Mouse (Mus musculus): ENCODE measurements around the gene Slc22a14. TPM values are rescaled to one million over a fixed set of nuclear protein-coding genes. Genes with fewer than 3 reads are reported as not detected.
A peak's percentile ranks its signal among the peaks of the same experiment; 100 is the strongest.

Gene Slc22a14
- not detected in 2 replicates for polyA plus RNA-seq (2016; fragmentation: Nextera tagmentation; extraction: Ambion mirVana)

GRCm38 (mm10) chr9:119365284-119365683, at the start of gene Slc22a14:
Gene Slc22a14, minus strand, starts transcription at chr9:119365553.
- Histone ChIP-seq H3K27ac (no peak within 1 kb of the TSS), H3K36me3 (peaks cover 11% of the 10 kb centered on the region; the same call in 1 of the 2 replicates), H3K9me3 (no peaks in the 10 kb centered on the region), H3K4me1 (peaks cover 20% of the 10 kb centered on the region), H3K4me3 (no peak within 1 kb of the TSS), H3K27me3 (ENCODE audit: insufficient read depth, poor library complexity, severe bottlenecking) (no peaks in the 10 kb centered on the region)
- WGBS, result 74% methylated on average over 7 of the region's 7 CpGs
- no peak for DNase-seq (ENCODE audit: low spot score)

DNA sequence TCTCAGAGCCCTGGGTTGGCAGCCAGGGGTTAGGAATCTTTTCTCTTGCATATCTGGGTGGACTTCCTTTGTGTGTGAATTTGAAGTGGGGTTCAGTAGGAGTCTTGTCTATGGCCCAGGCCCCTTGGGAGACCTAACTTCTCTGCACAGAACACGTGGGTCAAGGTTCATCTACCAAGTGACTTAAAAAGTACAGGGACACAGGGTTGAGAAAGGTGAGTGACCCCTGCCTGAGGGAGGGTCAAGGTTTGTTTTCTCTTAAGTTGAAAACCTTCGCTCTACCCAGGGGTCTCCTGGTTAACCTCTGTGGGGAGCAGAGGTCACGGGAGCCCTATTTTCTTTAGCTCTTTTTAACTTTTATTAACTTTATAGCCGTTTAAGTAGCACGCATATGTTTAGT, 44.5 kb upstream of the Slc22a14 start:
- no peak overlapping the region for H3K27ac ChIP-seq
- peaks cover 44% of the 10 kb centered on the region for H3K4me1 ChIP-seq
- WGBS, result 83% methylated on average over 5 of the region's 5 CpGs
- H3K27me3 ChIP-seq (ENCODE audit: insufficient read depth, poor library complexity, severe bottlenecking), result no peaks in the 10 kb centered on the region
- no peak overlapping the region for H3K4me3 ChIP-seq
- no peak for DNase-seq (ENCODE audit: low spot score)
- peaks cover 3% of the 10 kb centered on the region; the same call in 1 of the 2 replicates for H3K9me3 ChIP-seq
- H3K36me3 ChIP-seq, result peaks cover 49% of the 10 kb centered on the region

GRCm38 (mm10) chr9:119408898-119409664, 43.7 kb upstream of the Slc22a14 start:
- H3K36me3 ChIP-seq, result peaks cover 49% of the 10 kb centered on the region
- no peak overlapping the region; the same call in 1 of the 2 replicates for H3K4me3 ChIP-seq
- H3K4me1 ChIP-seq, result peaks cover 51% of the 10 kb centered on the region
- DNase-seq (ENCODE audit: low spot score), result no peak
- H3K27me3 ChIP-seq (ENCODE audit: insufficient read depth, poor library complexity, severe bottlenecking), result no peaks in the 10 kb centered on the region
- peak overlapping the region; percentile 65; the same call in 1 of the 2 replicates for H3K27ac ChIP-seq
- H3K9me3 ChIP-seq, result peaks cover 3% of the 10 kb centered on the region; the same call in 1 of the 2 replicates
- 66% methylated on average over 11 of the region's 11 CpGs for WGBS

DNA sequence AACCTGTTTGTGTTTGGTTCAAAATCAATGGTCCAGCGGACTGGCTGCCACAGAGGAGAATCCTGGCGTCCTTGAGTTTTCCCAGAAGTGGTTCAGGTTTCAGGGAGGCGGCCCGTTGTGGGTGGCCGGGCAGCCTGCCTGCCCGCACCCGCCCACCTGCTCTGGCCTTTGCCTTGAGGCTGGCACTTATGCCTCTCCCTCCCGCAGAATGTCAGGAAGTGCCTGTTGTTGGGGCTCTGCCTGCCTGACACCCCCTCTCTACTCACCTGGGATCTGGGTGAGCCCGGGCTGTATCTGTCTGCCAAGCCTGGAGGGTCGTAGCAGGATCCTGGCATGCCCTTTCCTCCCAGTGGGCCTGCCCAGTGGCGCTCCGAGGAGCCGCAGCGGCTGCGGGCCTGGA, 42.5 kb upstream of the Slc22a14 start:
- H3K4me3 ChIP-seq, result no peak overlapping the region
- peaks cover 44% of the 10 kb centered on the region for H3K36me3 ChIP-seq
- H3K27me3 ChIP-seq (ENCODE audit: insufficient read depth, poor library complexity, severe bottlenecking), result no peaks in the 10 kb centered on the region
- WGBS, result 79% methylated on average over 15 of the region's 15 CpGs
- H3K9me3 ChIP-seq, result no peaks in the 10 kb centered on the region; the same call in 1 of the 2 replicates
- no peak for DNase-seq (ENCODE audit: low spot score)
- peaks cover 63% of the 10 kb centered on the region for H3K4me1 ChIP-seq
- peak overlapping the region; percentile 72 for H3K27ac ChIP-seq

GRCm38 (mm10) chr9:119404090-119404489, 38.7 kb upstream of the Slc22a14 start:
- H3K4me1 ChIP-seq, result peaks cover 60% of the 10 kb centered on the region
- DNase-seq (ENCODE audit: low spot score), result no peak
- H3K9me3 ChIP-seq, result no peaks in the 10 kb centered on the region
- 66% methylated on average over 5 of the region's 5 CpGs for WGBS
- peak overlapping the region; percentile 93 for H3K4me3 ChIP-seq
- peaks cover 19% of the 10 kb centered on the region; the same call in 1 of the 2 replicates for H3K36me3 ChIP-seq
- H3K27me3 ChIP-seq (ENCODE audit: insufficient read depth, poor library complexity, severe bottlenecking), result no peaks in the 10 kb centered on the region
- H3K27ac ChIP-seq, result no peak overlapping the region

GRCm38 (mm10) chr9:119403236-119403641, 37.9 kb upstream of the Slc22a14 start:
- H3K27ac ChIP-seq, result peak overlapping the region; percentile 99
- DNase-seq (ENCODE audit: low spot score), result no peak
- no peaks in the 10 kb centered on the region for H3K9me3 ChIP-seq
- peaks cover 19% of the 10 kb centered on the region; the same call in 1 of the 2 replicates for H3K36me3 ChIP-seq
- peak overlapping the region; percentile 93 for H3K4me3 ChIP-seq
- WGBS, result 0% methylated on average over 26 of the region's 26 CpGs
- no peaks in the 10 kb centered on the region for H3K27me3 ChIP-seq (ENCODE audit: insufficient read depth, poor library complexity, severe bottlenecking)
- peaks cover 51% of the 10 kb centered on the region for H3K4me1 ChIP-seq

DNA sequence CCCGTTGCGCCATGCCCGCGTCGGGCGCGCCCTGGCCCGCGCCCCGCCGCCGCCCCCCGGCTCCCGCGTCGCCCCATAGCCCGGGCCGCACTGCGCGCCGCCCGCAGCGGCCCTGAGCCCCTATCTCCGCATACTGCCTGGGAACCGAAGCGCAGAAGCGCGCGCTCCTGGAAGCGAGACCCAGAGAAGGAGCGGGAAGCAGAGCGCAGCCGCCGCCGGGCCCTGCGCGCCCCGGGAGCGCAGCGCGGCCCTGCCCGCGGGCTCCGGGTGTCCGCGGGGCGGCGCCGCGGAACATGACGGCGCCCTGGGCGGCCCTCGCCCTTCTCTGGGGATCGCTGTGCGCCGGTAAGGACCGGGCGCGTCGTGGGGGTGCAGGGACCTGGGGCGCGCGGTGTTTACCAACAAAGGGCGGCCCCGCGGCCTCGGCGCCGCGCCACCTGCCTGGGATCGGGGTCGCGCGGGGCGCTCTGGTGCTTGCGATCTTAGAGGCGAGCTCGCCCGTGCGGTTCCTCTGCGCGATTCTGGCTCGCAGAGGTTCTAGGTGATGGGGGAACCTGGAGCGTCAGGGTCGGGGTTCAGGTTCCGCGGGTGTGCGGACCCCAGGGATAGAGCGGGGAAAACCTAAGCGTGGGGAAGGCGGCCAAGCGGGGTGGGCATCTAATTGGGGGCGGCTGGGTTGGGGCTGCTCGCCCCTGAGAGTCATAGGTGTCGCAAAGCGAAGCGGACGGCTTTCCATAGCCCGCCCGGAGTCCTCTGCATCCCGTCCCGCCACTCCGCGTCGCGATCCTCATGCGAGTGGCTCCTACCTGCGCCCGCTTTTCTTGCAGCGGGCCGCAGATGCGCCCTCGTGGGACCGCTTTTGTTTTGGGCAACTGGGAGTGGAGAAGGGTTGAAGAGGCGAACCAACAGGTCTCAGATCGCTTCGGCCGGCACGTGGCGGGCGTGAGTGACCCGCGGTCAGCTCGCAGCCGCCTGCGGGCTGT, 37.2 kb upstream of the Slc22a14 start:
- peak overlapping the region; percentile 93 for H3K4me3 ChIP-seq
- DNase-seq (ENCODE audit: low spot score), result peak; percentile 81
- WGBS, result under 1% methylated on average over 105 of the region's 127 CpGs

GRCm38 (mm10) chr9:119401801-119402214, 36.5 kb upstream of the Slc22a14 start, which contains the start of gene Acvr2b:
Gene Acvr2b, plus strand, starts transcription at chr9:119402118.
- DNase-seq (ENCODE audit: low spot score), result peak; percentile 97

More for the DNA sequence above, 37.2 kb upstream of the Slc22a14 start:
- peaks cover 13% of the 10 kb centered on the region; the same call in 1 of the 2 replicates for H3K36me3 ChIP-seq
- H3K27ac ChIP-seq, result peak overlapping the region; percentile 99
- peaks cover 44% of the 10 kb centered on the region for H3K4me1 ChIP-seq
- H3K9me3 ChIP-seq, result no peaks in the 10 kb centered on the region
- H3K27me3 ChIP-seq (ENCODE audit: insufficient read depth, poor library complexity, severe bottlenecking), result no peaks in the 10 kb centered on the region

DNA sequence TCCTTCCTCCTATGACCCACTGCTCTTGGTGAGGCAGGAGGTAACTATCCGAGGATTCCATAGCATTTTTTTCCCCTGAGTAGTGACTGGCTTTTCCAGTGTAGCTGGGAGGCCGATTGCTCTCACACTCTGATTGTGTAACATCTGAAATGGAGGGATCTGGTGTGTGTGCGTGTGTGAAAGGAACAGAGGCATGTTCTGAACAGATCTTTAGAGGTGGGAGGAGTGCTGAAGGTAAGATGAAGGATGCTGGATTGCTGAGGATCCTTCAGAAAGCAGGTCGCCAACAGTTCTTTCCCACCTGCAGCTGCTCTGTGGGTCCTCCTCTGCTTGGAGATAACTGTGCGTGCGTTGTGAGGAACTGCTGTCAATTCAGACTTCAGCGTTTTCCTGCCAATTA, 36.0 kb upstream of the Slc22a14 start:
- H3K27ac ChIP-seq, result peak overlapping the region; percentile 99
- 5% methylated on average over 7 of the region's 7 CpGs for WGBS

More at GRCm38 (mm10) chr9:119401801-119402214, 36.5 kb upstream of the Slc22a14 start, which contains the start of gene Acvr2b:
- under 1% methylated on average over 28 of the region's 32 CpGs for WGBS
- peaks cover 42% of the 10 kb centered on the region for H3K4me1 ChIP-seq
- H3K27me3 ChIP-seq (ENCODE audit: insufficient read depth, poor library complexity, severe bottlenecking), result no peaks in the 10 kb centered on the region
- peak within 1 kb of the TSS; percentile 99 for H3K27ac ChIP-seq
- no peaks in the 10 kb centered on the region for H3K9me3 ChIP-seq
- peaks cover 7% of the 10 kb centered on the region; the same call in 1 of the 2 replicates for H3K36me3 ChIP-seq
- peak within 1 kb of the TSS; percentile 93 for H3K4me3 ChIP-seq

GRCm38 (mm10) chr9:119394808-119395207, 29.5 kb upstream of the Slc22a14 start:
- Histone ChIP-seq H3K4me3 (no peak overlapping the region), H3K9me3 (no peaks in the 10 kb centered on the region), H3K4me1 (no peaks in the 10 kb centered on the region), H3K27me3 (ENCODE audit: insufficient read depth, poor library complexity, severe bottlenecking) (no peaks in the 10 kb centered on the region), H3K27ac (no peak overlapping the region), H3K36me3 (0 out of 2 replicates have a peak, but pooled peaks cover 5% of the 10 kb centered on the region)
- WGBS, result 89% methylated on average over 1 of the region's 1 CpGs
- no peak for DNase-seq (ENCODE audit: low spot score)

More for the DNA sequence above, 36.0 kb upstream of the Slc22a14 start:
- Histone ChIP-seq H3K4me3 (peak overlapping the region; percentile 93), H3K27me3 (ENCODE audit: insufficient read depth, poor library complexity, severe bottlenecking) (no peaks in the 10 kb centered on the region), H3K4me1 (peaks cover 42% of the 10 kb centered on the region), H3K9me3 (no peaks in the 10 kb centered on the region), H3K36me3 (peaks cover 7% of the 10 kb centered on the region; the same call in 1 of the 2 replicates)
- DNase-seq (ENCODE audit: low spot score), result no peak

- DNase-seq (ENCODE audit: low spot score), result no peak
- H3K4me1 ChIP-seq, result no peaks in the 10 kb centered on the region
- H3K36me3 ChIP-seq, result peaks cover 8% of the 10 kb centered on the region; the same call in 1 of the 2 replicates
- WGBS, result 82% methylated on average over 2 of the region's 2 CpGs
- no peak overlapping the region for H3K27ac ChIP-seq
- no peak overlapping the region for H3K4me3 ChIP-seq
- H3K9me3 ChIP-seq, result no peaks in the 10 kb centered on the region
- no peaks in the 10 kb centered on the region for H3K27me3 ChIP-seq (ENCODE audit: insufficient read depth, poor library complexity, severe bottlenecking)
These were observed 24.9 kb upstream of the Slc22a14 start for GRCm38 (mm10) chr9:119390214-119390613.

- Histone ChIP-seq H3K36me3 (peaks cover 11% of the 10 kb centered on the region; the same call in 1 of the 2 replicates), H3K4me3 (no peak overlapping the region)
- 54% methylated on average over 5 of the region's 5 CpGs for WGBS
These were observed 23.6 kb upstream of the Slc22a14 start for GRCm38 (mm10) chr9:119388956-119389355.

More at GRCm38 (mm10) chr9:119388956-119389355, 23.6 kb upstream of the Slc22a14 start:
- no peak overlapping the region for H3K27ac ChIP-seq
- peak; percentile 82 for DNase-seq (ENCODE audit: low spot score)
- no peaks in the 10 kb centered on the region for H3K4me1 ChIP-seq
- H3K27me3 ChIP-seq (ENCODE audit: insufficient read depth, poor library complexity, severe bottlenecking), result no peaks in the 10 kb centered on the region
- H3K9me3 ChIP-seq, result no peaks in the 10 kb centered on the region

All from heart, embryonic 10.5 days (tissue).